In genomic region chr2:50165277-50165676, GRCm38 (mm10) we compare ENCODE assay signal across 21 mouse cellular contexts.
DNase-seq lines count a peak whose midpoint lies in the region; ATAC-seq lines count a peak whose summit lies in the region.
"Had no signal": no experiment of that assay in that cellular context is flagged by ENCODE, and none has a peak within 500 bp of the region (broad histone marks: within the 10 kb centered on the region; RNA-seq: fewer than 3 reads in every experiment).

No protein-coding gene starts in this region.

- H3K27me3 ChIP-seq in heart, embryonic 10.5 days (ENCODE audit: insufficient read depth, poor library complexity, severe bottlenecking), result no peaks in the 10 kb centered on the region
- H3K27me3 ChIP-seq in kidney, embryonic 15.5 days, result no peaks in the 10 kb centered on the region
- no peaks in the 10 kb centered on the region for H3K27me3 ChIP-seq in liver, embryonic 12.5 days (replicated peaks)
- H3K27me3 ChIP-seq in limb, embryonic 10.5 days (ENCODE audit: low read depth, poor library complexity, severe bottlenecking), result no peaks in the 10 kb centered on the region
- H3K27me3 ChIP-seq: embryonic facial prominence, embryonic 15.5 days; heart, embryonic 15.5 days; limb, embryonic 13.5 days; lung, embryonic 15.5 days; neural tube, embryonic 13.5 days had no signal

- intact Hi-C loops in heart, postnatal 36 days (cut with DNase I), result no loop called here

- peaks cover 19% of the 10 kb centered on the region; the same call in 1 of the 2 replicates for H3K4me1 ChIP-seq in heart, embryonic 10.5 days
- peaks cover 11% of the 10 kb centered on the region for H3K4me1 ChIP-seq in kidney, embryonic 15.5 days
- H3K4me1 ChIP-seq in liver, embryonic 12.5 days, result no peaks in the 10 kb centered on the region
- H3K4me1 ChIP-seq in limb, embryonic 10.5 days, result peaks cover 22% of the 10 kb centered on the region
- H3K4me1 ChIP-seq: heart, embryonic 15.5 days; lung, embryonic 15.5 days; neural tube, embryonic 13.5 days had no signal

- H3K9ac ChIP-seq in kidney, embryonic 15.5 days, result no peak overlapping the region
- H3K9ac ChIP-seq in liver, embryonic 12.5 days, result no peak overlapping the region
- H3K9ac ChIP-seq: embryonic facial prominence, embryonic 15.5 days; heart, embryonic 15.5 days; limb, embryonic 13.5 days; liver, embryonic 14.5 days; lung, embryonic 15.5 days; neural tube, embryonic 13.5 days had no signal

- H3K9me3 ChIP-seq in heart, embryonic 10.5 days, result no peaks in the 10 kb centered on the region
- H3K9me3 ChIP-seq in kidney, embryonic 15.5 days (replicated peaks), result no peaks in the 10 kb centered on the region
- H3K9me3 ChIP-seq in liver, embryonic 12.5 days (replicated peaks), result no peaks in the 10 kb centered on the region
- H3K9me3 ChIP-seq in limb, embryonic 10.5 days (replicated peaks), result no peaks in the 10 kb centered on the region
- H3K9me3 ChIP-seq: embryonic facial prominence, embryonic 15.5 days; heart, embryonic 15.5 days; limb, embryonic 13.5 days; lung, embryonic 15.5 days; neural tube, embryonic 13.5 days had no signal

- H3K36me3 ChIP-seq in heart, embryonic 10.5 days, result no peaks in the 10 kb centered on the region
- no peaks in the 10 kb centered on the region for H3K36me3 ChIP-seq in kidney, embryonic 15.5 days
- no peaks in the 10 kb centered on the region for H3K36me3 ChIP-seq in liver, embryonic 12.5 days
- H3K36me3 ChIP-seq in limb, embryonic 10.5 days, result no peaks in the 10 kb centered on the region
- H3K36me3 ChIP-seq: embryonic facial prominence, embryonic 15.5 days; heart, embryonic 15.5 days; limb, embryonic 13.5 days; lung, embryonic 15.5 days; neural tube, embryonic 13.5 days had no signal

- H3K27ac ChIP-seq in heart, embryonic 10.5 days, result peak overlapping the region; percentile 12; the same call in 1 of the 2 replicates
- peak overlapping the region; percentile 51; the same call in 1 of the 2 replicates for H3K27ac ChIP-seq in kidney, embryonic 15.5 days
- no peak overlapping the region for H3K27ac ChIP-seq in liver, embryonic 12.5 days
- H3K27ac ChIP-seq in limb, embryonic 10.5 days, result no peak overlapping the region
- H3K27ac ChIP-seq: embryonic facial prominence, embryonic 15.5 days; heart, embryonic 15.5 days; limb, embryonic 13.5 days; liver, embryonic 14.5 days; lung, embryonic 15.5 days; neural tube, embryonic 13.5 days had no signal

- no peak for DNase-seq in heart, embryonic 10.5 days (ENCODE audit: low spot score)
- no peak for DNase-seq in heart, postnatal 36 days
- DNase-seq in kidney, postnatal 14 days, result no peak
- DNase-seq in cerebellum, adult 18-20 months, result peak; percentile 14 to 19
- peak; percentile 57 to 61 for DNase-seq in cerebellum, postnatal 10 days
- DNase-seq in limb, embryonic 10.5 days (ENCODE audit: low spot score), result no peak
- DNase-seq: adrenal gland, postnatal 36 days; heart, adult 11 months; midbrain, embryonic 14.5 days; spleen, adult 18-20 months; thymus, adult 18-20 months; thymus, postnatal 4 days had no signal

- 56% methylated on average over 6 of the region's 6 CpGs for WGBS in heart, embryonic 10.5 days
- WGBS in kidney, embryonic 15.5 days, result 56% methylated on average over 6 of the region's 6 CpGs
- 51% methylated on average over 6 of the region's 6 CpGs for WGBS in liver, embryonic 12.5 days (ENCODE audit: insufficient replicate concordance)
- 51% methylated on average over 6 of the region's 6 CpGs for WGBS in limb, embryonic 10.5 days

- no peak overlapping the region for H3K4me3 ChIP-seq in heart, embryonic 10.5 days
- H3K4me3 ChIP-seq in kidney, embryonic 15.5 days (replicated peaks), result no peak overlapping the region
- no peak overlapping the region for H3K4me3 ChIP-seq in liver, embryonic 12.5 days
- H3K4me3 ChIP-seq in limb, embryonic 10.5 days, result no peak overlapping the region
- H3K4me3 ChIP-seq: embryonic facial prominence, embryonic 15.5 days; heart, embryonic 15.5 days; limb, embryonic 13.5 days; lung, embryonic 15.5 days; neural tube, embryonic 13.5 days had no signal

- no peak for ATAC-seq in kidney, embryonic 15.5 days (replicated peaks; ENCODE audit: low FRiP score)
- no peak for ATAC-seq in liver, embryonic 12.5 days
- ATAC-seq: forebrain, embryonic 16.5 days had no signal

- H3K4me2 ChIP-seq in kidney, embryonic 15.5 days, result no peak overlapping the region
- no peak overlapping the region for H3K4me2 ChIP-seq in liver, embryonic 12.5 days
- H3K4me2 ChIP-seq: embryonic facial prominence, embryonic 15.5 days; heart, embryonic 15.5 days; limb, embryonic 13.5 days; lung, embryonic 15.5 days; neural tube, embryonic 13.5 days had no signal

Comparison
In these comparisons a context has a peak if more than half of its experiments do, and no peak if none do; other contexts are left out.
1. DNase-seq: peak in cerebellum, adult 18-20 months (2 of 2) and cerebellum, postnatal 10 days (2 of 2); none in heart, embryonic 10.5 days (single experiment), heart, postnatal 36 days (0 of 2), kidney, postnatal 14 days (single experiment) and limb, embryonic 10.5 days (single experiment).
2. H3K27ac ChIP-seq: peak in heart, embryonic 10.5 days (single experiment) and kidney, embryonic 15.5 days (single experiment); none in liver, embryonic 12.5 days (single experiment) and limb, embryonic 10.5 days (single experiment).